Mouse (Mus musculus) embryonic fibroblast, embryonic 13.5 days (primary cell): Measurements from ENCODE around the gene Purb.

Experiments
- CTCF ChIP-seq: IDR thresholded peaks from 2 replicates; pipeline ENCODE4 v1.5.1; 2011; ENCODE audit warnings: mild to moderate bottlenecking, control low read depth, low read length, moderate library complexity, borderline replicate concordance; ENCODE audit not compliant: insufficient read depth
- POLR2A ChIP-seq: IDR thresholded peaks from 2 replicates; pipeline ENCODE4 v1.6.1; 2011; ENCODE audit warnings: low read depth, mild to moderate bottlenecking, control low read depth, low read length, moderate library complexity

- TF ChIP-seq CTCF (no peak), POLR2A (no peak)
Observed at GRCm38 (mm10) chr11:6465122-6465521, 10.6 kb downstream of the Purb start.
